Mouse (Mus musculus) C2C12 (cell line): ENCODE measurements around the gene Peg10. TPM values are rescaled to one million over a fixed set of nuclear protein-coding genes. Genes with fewer than 3 reads are reported as not detected.

Experiments used
- H3K27me3 ChIP-seq: one replicate; pipeline ENCODE4 v1.6.1; 2011; ENCODE audit not compliant: control insufficient read depth, insufficient read depth, insufficient read length
- H3K36me3 ChIP-seq: one replicate; pipeline ENCODE4 v1.6.1; 2011; ENCODE audit not compliant: control insufficient read depth, insufficient read depth
- H3K4me3 ChIP-seq: one replicate; pipeline ENCODE4 v1.5.1; 2011; ENCODE audit warnings: mild to moderate bottlenecking, control low read depth; ENCODE audit not compliant: poor library complexity, insufficient read depth, severe bottlenecking
- H3K79me2 ChIP-seq: one replicate; pipeline ENCODE4 v1.6.1; 2011; ENCODE audit not compliant: control insufficient read depth, insufficient read depth
- H3K79me3 ChIP-seq: one replicate; pipeline ENCODE4 v1.6.1; 2011; ENCODE audit warnings: low read depth, control low read depth
- H3ac ChIP-seq: one replicate; pipeline ENCODE3; 2011; ENCODE audit warnings: low read depth; ENCODE audit not compliant: control insufficient read depth, insufficient read length
- CEBPB ChIP-seq: IDR thresholded peaks from one replicate; pipeline ENCODE4 v1.6.1; 2011; ENCODE audit warnings: low read depth, mild to moderate bottlenecking, control low read depth, moderate library complexity
- CTCF ChIP-seq: IDR thresholded peaks from one replicate; pipeline ENCODE4 v1.5.1; 2011; ENCODE audit not compliant: control insufficient read depth, insufficient read depth, insufficient read length
- FOSL1 ChIP-seq: IDR thresholded peaks from one replicate; pipeline ENCODE4 v1.8.0; 2011; ENCODE audit warnings: mild to moderate bottlenecking, low read length; ENCODE audit not compliant: poor library complexity, insufficient read depth, severe bottlenecking
- MAX ChIP-seq: IDR thresholded peaks from one replicate; pipeline ENCODE4 v1.6.1; 2011; ENCODE audit warnings: mild to moderate bottlenecking, control low read depth
- MYOD1 ChIP-seq: IDR thresholded peaks from one replicate; pipeline ENCODE4 v1.6.1; 2011; ENCODE audit warnings: low read depth; ENCODE audit not compliant: control insufficient read depth, insufficient read length
- MYOG ChIP-seq: IDR thresholded peaks from one replicate; pipeline ENCODE4 v1.6.1; 2011; ENCODE audit not compliant: control insufficient read depth, insufficient read length; ENCODE audit errors: extremely low read depth
- USF1 ChIP-seq: IDR thresholded peaks from one replicate; pipeline ENCODE4 v1.6.1; 2011; ENCODE audit warnings: low read depth, mild to moderate bottlenecking, control low read depth, moderate library complexity
- polyA plus RNA-seq: library from polyadenylated mRNA; unstranded; fragments of >200 nt; fragmentation: generic; extraction: Trizol; gene quantifications from one replicate; pipeline ENCODE4 v1.2.1, GENCODE M21; 2012; ENCODE audit warnings: missing spikeins

The Peg10 gene
- polyA plus RNA-seq, 1 experiment, result 9.8 TPM

GRCm38 (mm10) chr6:4717344-4717743 lies 29.8 kb upstream of the Peg10 start:
- no peaks in the 10 kb centered on the region for H3K27me3 ChIP-seq
- H3ac ChIP-seq, result no peak overlapping the region
- H3K79me2 ChIP-seq, result no peaks in the 10 kb centered on the region
- H3K4me3 ChIP-seq, result no peak overlapping the region
- no peaks in the 10 kb centered on the region for H3K79me3 ChIP-seq
- no peaks in the 10 kb centered on the region for H3K36me3 ChIP-seq
- TF ChIP-seq CEBPB, result no peak
- no peak for TF ChIP-seq FOSL1
- TF ChIP-seq MAX, result no peak
- TF ChIP-seq MYOG, result no peak

DNA sequence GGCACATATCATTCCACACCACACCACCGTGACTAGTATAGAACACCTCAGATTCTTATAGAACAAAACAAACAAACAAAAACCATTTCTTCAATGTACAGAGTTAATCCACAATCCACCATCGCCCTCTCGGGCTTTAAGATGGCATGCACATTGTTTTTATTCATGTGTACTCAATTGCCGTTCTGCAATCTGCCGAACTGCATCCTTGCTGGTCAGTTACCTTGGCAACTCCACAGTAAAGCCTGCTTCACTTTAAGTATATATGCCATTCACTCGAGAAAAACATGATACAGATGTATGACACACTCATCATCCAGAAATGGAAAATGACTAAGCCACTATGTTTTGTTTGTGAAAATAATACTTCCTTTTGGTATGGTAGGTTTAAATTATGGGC lies 25.0 kb upstream of the Peg10 start:
- no peaks in the 10 kb centered on the region for H3K79me2 ChIP-seq
- H3K79me3 ChIP-seq, result no peaks in the 10 kb centered on the region
- TF ChIP-seq MAX (no peak), USF1 (no peak), MYOD1 (no peak), CTCF (no peak), FOSL1 (no peak), MYOG (no peak), CEBPB (no peak)
- H3K4me3 ChIP-seq, result no peak overlapping the region
- H3ac ChIP-seq, result no peak overlapping the region
- no peaks in the 10 kb centered on the region for H3K27me3 ChIP-seq
- no peaks in the 10 kb centered on the region for H3K36me3 ChIP-seq

DNA sequence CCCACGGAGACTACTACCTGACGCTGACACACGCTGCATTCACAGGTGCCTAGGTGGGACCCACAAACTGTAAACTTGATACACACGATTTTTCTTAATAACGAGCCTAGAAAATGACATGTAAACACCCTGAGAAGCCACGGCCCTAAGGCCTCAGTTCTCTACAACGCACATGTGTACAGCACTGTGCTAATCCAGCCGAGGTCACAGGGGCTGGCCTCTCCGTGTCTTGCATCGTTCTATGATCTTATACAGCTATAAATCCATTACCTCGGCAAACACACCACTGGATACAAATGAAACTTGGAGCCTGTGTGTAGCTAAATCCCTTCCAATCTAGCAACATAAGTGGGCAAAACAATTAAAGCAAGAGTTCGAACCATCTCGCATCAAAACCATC lies 24.4 kb upstream of the Peg10 start:
- TF ChIP-seq CEBPB (no peak), USF1 (no peak)
- H3ac ChIP-seq, result no peak overlapping the region
- no peak overlapping the region for H3K4me3 ChIP-seq
- no peaks in the 10 kb centered on the region for H3K79me3 ChIP-seq
- no peaks in the 10 kb centered on the region for H3K36me3 ChIP-seq
- no peaks in the 10 kb centered on the region for H3K27me3 ChIP-seq
- H3K79me2 ChIP-seq, result no peaks in the 10 kb centered on the region

GRCm38 (mm10) chr6:4723998-4724757 lies 22.9 kb upstream of the Peg10 start:
- TF ChIP-seq MYOD1 (no peak), FOSL1 (no peak), USF1 (no peak), CEBPB (no peak), MYOG (no peak), MAX (no peak), CTCF (no peak)
- Histone ChIP-seq H3K79me2 (no peaks in the 10 kb centered on the region), H3K4me3 (no peak overlapping the region), H3ac (no peak overlapping the region), H3K36me3 (no peaks in the 10 kb centered on the region), H3K27me3 (no peaks in the 10 kb centered on the region), H3K79me3 (no peaks in the 10 kb centered on the region)

DNA sequence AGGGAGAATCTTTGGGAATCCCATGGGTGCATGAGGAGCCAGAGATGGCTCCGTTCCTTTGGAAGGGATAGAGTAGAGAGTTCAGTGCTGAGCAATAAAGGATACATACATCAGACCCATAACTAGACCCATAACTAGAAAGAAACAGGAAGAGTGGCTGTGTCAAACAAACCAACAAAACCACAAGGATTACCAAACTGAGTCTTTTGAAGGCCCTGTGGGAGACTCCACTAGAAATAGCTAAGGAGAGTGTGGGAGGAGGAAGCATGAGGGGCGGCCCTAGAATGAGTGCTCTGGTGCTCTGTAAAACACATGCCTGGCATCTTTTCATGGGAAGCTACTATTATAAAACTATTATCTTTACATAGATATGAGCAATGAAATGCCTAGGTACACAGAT lies 18.8 kb upstream of the Peg10 start:
- Histone ChIP-seq H3K79me2 (no peaks in the 10 kb centered on the region), H3K27me3 (no peaks in the 10 kb centered on the region), H3ac (no peak overlapping the region), H3K79me3 (no peaks in the 10 kb centered on the region), H3K4me3 (no peak overlapping the region), H3K36me3 (no peaks in the 10 kb centered on the region)
- TF ChIP-seq MYOD1, result no peak
- no peak for TF ChIP-seq MYOG
- no peak for TF ChIP-seq CEBPB
- TF ChIP-seq MAX, result no peak
- TF ChIP-seq CTCF, result no peak
- no peak for TF ChIP-seq FOSL1
- no peak for TF ChIP-seq USF1

- no peaks in the 10 kb centered on the region for H3K79me2 ChIP-seq
- TF ChIP-seq MYOG, result no peak
- no peak for TF ChIP-seq MAX
- TF ChIP-seq USF1, result no peak
- TF ChIP-seq CEBPB, result no peak
- no peak for TF ChIP-seq MYOD1
- no peak overlapping the region for H3K4me3 ChIP-seq
- H3K36me3 ChIP-seq, result no peaks in the 10 kb centered on the region
- no peaks in the 10 kb centered on the region for H3K27me3 ChIP-seq
- no peaks in the 10 kb centered on the region for H3K79me3 ChIP-seq
- no peak overlapping the region for H3ac ChIP-seq
Observed at GRCm38 (mm10) chr6:4731675-4732074, 15.4 kb upstream of the Peg10 start.
